Mouse (Mus musculus): ENCODE data around the gene Tti1.
A peak's percentile ranks its signal among the peaks of the same experiment; 100 is the strongest.

Tti1 gene

DNA sequence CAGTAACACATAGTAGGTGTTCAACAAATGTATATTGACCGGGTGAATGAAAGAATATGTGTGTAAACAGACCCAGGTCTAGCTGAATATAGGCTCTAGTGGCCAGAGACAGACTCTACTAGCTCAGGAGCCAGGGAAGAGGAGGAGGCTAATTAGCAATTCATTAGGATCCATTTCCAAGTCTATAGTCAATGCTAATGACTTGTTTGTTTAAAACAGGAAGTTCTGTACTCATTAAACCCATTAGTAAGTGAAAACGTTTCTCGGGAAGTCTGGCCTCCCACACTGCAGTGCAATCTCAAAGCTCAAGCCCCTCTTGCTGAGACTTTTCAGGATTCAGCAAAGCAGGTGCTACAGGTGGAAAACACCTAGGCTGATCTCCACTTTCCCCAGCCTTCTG, 60.4 kb downstream of the Tti1 start:
- DNase-seq, result no peak

DNA sequence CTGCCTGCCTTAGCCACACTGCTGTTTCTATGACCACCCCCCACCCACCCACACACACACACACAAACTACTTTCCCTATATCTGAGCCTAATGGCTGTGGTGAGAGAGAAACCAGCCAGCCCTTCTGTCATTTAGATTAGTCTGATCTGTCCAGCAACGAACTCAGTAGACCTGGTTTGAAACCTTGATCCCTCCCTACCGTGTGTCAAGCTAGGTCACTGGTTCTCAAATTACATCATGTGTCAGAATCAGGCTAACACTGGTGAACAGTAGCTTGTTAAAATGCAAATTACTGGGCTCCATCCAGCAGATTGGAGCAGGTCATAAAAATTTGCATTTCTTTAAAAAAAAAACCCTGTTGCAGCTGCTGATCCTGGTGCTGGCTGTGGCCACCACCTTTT, 70.5 kb downstream of the Tti1 start:
- DNase-seq, result no peak

DNA sequence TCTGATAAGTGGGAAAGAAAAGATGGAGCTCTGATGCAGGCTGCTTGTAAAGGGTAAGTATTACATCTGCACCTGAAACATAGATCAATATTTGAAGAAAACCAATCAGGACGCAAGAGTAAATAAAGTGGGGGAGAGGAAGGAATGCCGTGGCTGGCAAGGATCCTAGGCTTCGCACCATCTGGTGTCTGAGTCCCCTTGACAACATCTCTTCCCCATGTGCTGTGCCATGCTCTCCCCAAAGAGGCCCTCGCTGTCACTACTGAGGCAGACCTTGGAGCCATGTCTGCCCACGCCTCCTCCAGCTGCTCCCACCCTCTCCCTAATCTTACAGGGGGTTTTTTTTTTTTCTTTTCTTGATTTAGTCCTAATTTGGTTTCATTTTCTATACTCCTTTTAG, 74.3 kb downstream of the Tti1 start:
- no peak for DNase-seq

DNA sequence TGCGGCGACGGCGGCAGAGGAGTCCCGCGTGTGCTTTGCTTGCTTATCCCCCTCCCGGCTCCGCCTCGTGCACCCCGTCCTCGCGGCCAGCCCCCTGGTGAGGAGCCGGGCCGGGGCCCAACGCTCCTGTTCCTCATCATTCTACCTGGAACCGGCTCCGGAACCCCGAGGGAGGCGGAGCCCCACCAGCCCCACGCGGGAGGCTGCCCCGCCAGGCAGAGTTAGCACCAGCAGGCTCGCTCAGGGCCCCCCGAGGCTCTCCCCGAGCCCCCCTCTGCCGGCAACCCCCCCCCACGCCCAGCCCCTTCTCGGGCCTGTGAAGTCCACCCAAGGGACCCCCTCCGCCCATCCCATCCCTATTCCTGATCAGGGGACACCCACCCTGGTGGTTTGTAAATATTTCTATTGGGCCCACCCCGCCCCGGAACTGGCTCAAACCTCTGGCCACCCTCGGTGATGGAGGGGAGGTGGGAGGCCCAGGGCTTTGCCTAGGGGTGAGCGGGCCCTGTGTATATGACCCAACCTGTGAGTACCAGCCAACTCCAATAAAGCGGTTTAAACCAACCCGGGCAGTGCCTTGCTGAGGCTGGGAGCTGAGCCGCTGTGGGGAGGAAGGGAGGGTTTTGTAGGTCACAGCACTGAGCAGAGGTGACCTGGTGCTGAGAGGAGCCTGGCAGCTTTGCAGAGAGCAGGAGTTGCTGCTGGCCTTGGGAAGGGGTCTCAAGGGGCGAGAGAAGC, 83.9 kb downstream of the Tti1 start:
- no peak for DNase-seq

DNA sequence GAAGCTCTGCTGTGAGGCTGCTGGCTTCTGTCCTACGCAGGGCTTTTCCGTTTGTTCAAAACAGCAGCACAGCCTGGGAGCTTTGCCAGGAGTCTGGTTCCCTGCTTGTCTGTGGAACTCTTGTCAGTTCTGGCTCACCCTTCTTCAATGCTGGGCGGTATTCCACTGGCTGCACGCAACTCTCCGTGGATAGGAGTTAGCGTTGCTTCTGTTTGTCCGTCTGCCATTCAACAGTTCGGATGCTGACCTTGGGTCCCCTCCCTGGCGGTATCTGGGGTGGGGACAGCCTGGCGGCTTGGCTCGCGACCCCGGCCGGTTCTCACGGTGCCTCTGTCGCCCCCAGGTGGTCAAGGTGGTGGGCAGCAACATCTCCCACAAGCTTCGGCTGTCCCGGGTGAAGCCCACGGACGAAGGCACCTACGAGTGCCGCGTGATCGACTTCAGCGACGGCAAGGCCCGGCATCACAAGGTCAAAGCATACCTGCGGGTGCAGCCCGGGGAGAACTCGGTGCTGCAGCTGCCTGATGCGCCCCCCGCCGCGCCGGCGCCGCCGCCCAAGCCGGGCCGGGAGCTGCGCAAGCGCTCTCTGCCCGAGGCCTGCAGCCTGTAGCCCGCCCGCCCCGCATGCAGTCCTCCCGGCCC, 84.6 kb downstream of the Tti1 start:
- peak; percentile 79 for DNase-seq

DNA sequence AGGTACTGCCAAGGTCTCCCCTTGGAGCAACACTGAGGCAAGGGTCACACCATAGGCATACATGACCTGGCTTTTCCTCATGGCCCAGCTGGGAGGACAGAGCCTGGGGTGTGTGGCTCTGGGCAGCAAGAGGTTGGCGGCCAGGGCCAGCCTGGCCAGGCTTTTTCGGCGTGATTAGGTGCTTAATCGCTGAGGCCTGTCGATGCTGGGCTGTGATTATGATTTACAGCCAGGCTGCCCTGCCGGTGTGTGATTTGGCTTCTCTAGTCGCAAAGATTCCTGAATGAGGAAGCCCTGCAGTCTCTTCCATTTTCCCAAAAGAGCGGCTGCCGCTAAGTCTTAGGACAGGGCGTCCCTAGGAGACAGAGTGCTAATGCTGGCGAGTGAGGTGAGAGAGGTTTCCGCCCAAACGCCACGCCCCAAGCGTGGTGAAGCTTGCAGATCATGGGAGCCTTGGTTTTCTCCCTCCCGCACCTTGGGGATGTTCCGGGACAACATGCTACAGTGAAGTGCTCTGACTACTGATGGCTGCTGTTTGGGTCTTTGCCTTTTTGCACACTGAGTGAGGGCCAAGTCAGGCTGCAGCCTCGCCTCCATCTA, 87.5 kb downstream of the Tti1 start:
- no peak for DNase-seq

DNA sequence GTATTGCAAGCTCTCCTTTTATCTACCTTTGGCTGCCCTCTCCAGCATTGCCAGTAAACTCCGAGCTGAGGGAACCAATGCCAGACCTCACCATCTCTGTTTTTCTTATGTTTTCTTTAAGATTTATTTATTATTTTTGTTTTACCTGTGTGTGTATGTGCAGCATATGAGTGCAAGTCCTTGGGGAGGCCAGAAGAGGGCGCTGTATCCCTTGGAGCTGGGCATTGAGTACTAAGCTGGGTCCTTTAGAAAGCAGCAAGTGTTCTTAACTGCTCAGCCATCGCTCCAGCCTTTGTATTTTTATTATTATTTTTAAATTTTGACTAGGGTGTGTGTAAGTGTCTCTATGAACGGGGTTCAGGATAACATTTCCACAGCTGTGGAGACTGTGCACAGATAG, 91.6 kb downstream of the Tti1 start:
- DNase-seq, result no peak

DNA sequence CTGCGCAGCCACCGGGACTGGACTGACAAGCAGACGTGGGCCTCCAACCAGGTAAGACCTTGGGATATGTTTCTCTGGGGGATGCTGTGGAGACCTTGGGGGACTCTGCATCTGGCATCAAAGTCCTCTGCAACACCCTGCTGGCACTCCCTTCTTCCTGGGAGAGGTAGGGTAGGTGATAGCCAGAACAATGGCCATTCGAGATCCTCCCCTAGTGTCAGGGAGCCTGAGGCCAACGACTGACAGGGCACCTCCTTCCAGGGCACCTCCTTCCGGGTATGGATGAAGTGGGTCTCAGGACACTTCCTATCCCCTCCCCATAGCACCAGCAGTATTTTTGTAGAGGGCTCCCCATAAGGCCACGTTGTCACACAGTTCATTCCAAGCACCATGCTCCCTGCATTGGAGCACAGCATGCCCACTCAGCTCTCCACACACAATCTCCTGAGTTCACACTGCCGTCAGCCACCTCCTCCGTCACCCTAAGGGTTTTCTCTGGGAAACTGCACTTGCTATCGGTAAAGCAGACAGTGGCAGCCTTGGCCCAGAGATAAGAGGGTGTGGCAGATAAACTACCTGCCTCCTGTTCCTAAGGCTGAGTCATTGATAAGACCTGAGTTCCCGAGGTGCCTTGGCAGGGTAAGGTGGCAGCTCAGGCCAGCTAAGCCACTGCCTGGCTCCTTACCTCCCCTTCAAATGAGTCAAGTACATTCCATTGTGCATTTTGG, 92.6 kb downstream of the Tti1 start:
- no peak for DNase-seq

DNA sequence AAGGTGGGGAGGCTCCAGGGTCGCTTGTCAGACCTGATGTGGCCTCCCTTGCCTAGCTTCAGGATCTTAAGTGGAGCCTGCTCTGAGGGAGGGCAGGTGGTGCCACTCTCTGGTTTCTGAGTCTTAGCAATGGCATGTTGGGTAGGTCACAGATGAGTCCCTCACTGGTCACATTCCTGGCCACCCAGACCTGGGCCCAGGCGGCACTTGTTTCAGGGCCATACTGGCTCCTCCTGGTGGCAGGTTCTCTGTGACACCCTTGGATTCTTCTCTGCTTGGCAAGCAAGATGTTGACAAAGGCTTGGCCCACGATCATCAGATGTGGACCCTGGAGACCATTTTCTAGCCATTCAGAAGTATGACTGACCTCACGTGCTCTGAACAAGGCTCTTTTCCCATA, 95.6 kb downstream of the Tti1 start:
- no peak for DNase-seq
